Mouse (Mus musculus) midbrain, postnatal 0 days (tissue): Measurements from ENCODE around the gene Cyp51. TPM values are rescaled to one million over a fixed set of nuclear protein-coding genes. Genes with fewer than 3 reads are reported as not detected.

ENCODE experiments used
- ATAC-seq: fragments of 200-750 bp; cut with Nextera tagmentation; 2 replicates; pipeline ENCODE4 v1.8.0; 2017; ENCODE audit warnings: moderate number of reproducible peaks, mild to moderate bottlenecking, moderate TSS enrichment, moderate library complexity; ENCODE audit not compliant: low FRiP score
- DNase-seq: peaks from one replicate; pipeline ENCODE4 v3.0.0-alpha.2; 2015; ENCODE audit warnings: low spot score
- H3K27ac ChIP-seq: fragments of 300-500 bp; sonication (generic); 2 replicates; pipeline ENCODE4 v1.5.1; 2014; ENCODE audit warnings: low read depth, mild to moderate bottlenecking, low read length, mixed read lengths
- H3K27me3 ChIP-seq: fragments of 300-500 bp; sonication (generic); 2 replicates; pipeline ENCODE4 v1.6.1; 2014; ENCODE audit warnings: low read length, control low read depth, mixed read lengths; ENCODE audit not compliant: insufficient read depth
- H3K36me3 ChIP-seq: fragments of 300-500 bp; sonication (generic); 2 replicates; pipeline ENCODE4 v1.6.1; 2014; ENCODE audit warnings: low read length, control low read depth, mixed read lengths; ENCODE audit not compliant: insufficient read depth
- H3K4me1 ChIP-seq: fragments of 300-500 bp; sonication (generic); 2 replicates; pipeline ENCODE4 v1.6.1; 2014; ENCODE audit warnings: mild to moderate bottlenecking, control low read depth, antibody characterized with exemption, low read length, mixed read lengths; ENCODE audit not compliant: insufficient read depth
- H3K4me2 ChIP-seq: fragments of 300-500 bp; sonication (generic); 2 replicates; pipeline ENCODE4 v1.6.1; 2014; ENCODE audit warnings: low read depth, mild to moderate bottlenecking, low read length, mixed read lengths; ENCODE audit not compliant: poor library complexity, severe bottlenecking
- H3K4me3 ChIP-seq: fragments of 300-500 bp; sonication (generic); 2 replicates; pipeline ENCODE4 v1.5.1; 2014; ENCODE audit warnings: low read depth, mild to moderate bottlenecking, low read length, moderate library complexity
- H3K9ac ChIP-seq: fragments of 300-500 bp; sonication (generic); replicated peaks from 2 replicates; pipeline ENCODE4 v1.6.1; 2014; ENCODE audit warnings: mild to moderate bottlenecking, low read length, moderate library complexity, mixed read lengths; ENCODE audit not compliant: poor library complexity, severe bottlenecking
- H3K9me3 ChIP-seq: fragments of 300-500 bp; sonication (generic); 2 replicates; pipeline ENCODE4 v1.6.1; 2016; ENCODE audit warnings: low read length, control low read depth
- CTCF ChIP-seq: IDR thresholded peaks from 2 replicates; pipeline ENCODE4 v1.5.1; 2016; ENCODE audit warnings: antibody characterized with exemption, mild to moderate bottlenecking
- WGBS: fragments of 180-500 bp; shearing (Covaris S2); extraction: QIAGEN DNeasy Blood & Tissue Kit; methylation state at CpG from one replicate; pipeline ENCODE4 v1.1.7; 2014; 5-methylcytosine and 5-hydroxymethylcytosine counted together
- polyA plus RNA-seq: library from polyadenylated mRNA; unstranded; fragments of >200 nt; fragmentation: Nextera tagmentation; extraction: Ambion mirVana; gene quantifications from 2 replicates; pipeline ENCODE4 v1.2.1, GENCODE M21; 2015
- total RNA-seq: library from RNA; depleted of rRNA; stranded (reverse); fragments of >200 nt; gene quantifications from 2 replicates; pipeline ENCODE4 v1.2.3, GENCODE M21; 2014; rRNA removed

Gene Cyp51
- total and polyA plus RNA-seq, 2 experiments from 2014 or later: 102 to 232 TPM

- DNase-seq (no peak), ATAC-seq (no peak)
- WGBS: 94% methylated on average over 2 of the region's 2 CpGs
- no peak overlapping the region for H3K4me3 ChIP-seq
- no peak overlapping the region for H3K4me2 ChIP-seq
- H3K9me3 ChIP-seq: no peaks in the 10 kb centered on the region
- no peak overlapping the region for H3K27ac ChIP-seq
- H3K27me3 ChIP-seq: no peaks in the 10 kb centered on the region
- no peaks in the 10 kb centered on the region for H3K4me1 ChIP-seq
- no peak overlapping the region for H3K9ac ChIP-seq
- peaks cover 39% of the 10 kb centered on the region for H3K36me3 ChIP-seq
- TF ChIP-seq CTCF: no peak
Measured at GRCm38 (mm10) chr5:4040922-4041321, 63.6 kb downstream of the Cyp51 start.

GRCm38 (mm10) chr5:4040372-4040771 is 64.2 kb downstream of the Cyp51 start:
- Histone ChIP-seq H3K4me3 (no peak overlapping the region), H3K36me3 (peaks cover 37% of the 10 kb centered on the region), H3K27me3 (no peaks in the 10 kb centered on the region), H3K4me1 (no peaks in the 10 kb centered on the region), H3K4me2 (no peak overlapping the region), H3K9me3 (no peaks in the 10 kb centered on the region), H3K27ac (no peak overlapping the region), H3K9ac (no peak overlapping the region)
- no peak for ATAC-seq
- WGBS: 87% methylated on average over 6 of the region's 6 CpGs
- no peak for TF ChIP-seq CTCF
- no peak for DNase-seq

GRCm38 (mm10) chr5:4039351-4039750 is 65.2 kb downstream of the Cyp51 start:
- ATAC-seq: no peak
- H3K36me3 ChIP-seq: peaks cover 35% of the 10 kb centered on the region
- no peak overlapping the region for H3K4me2 ChIP-seq
- no peak for DNase-seq
- no peak overlapping the region for H3K9ac ChIP-seq
- no peaks in the 10 kb centered on the region for H3K27me3 ChIP-seq
- H3K27ac ChIP-seq: no peak overlapping the region
- WGBS: 88% methylated on average over 8 of the region's 8 CpGs
- no peaks in the 10 kb centered on the region for H3K4me1 ChIP-seq
- no peaks in the 10 kb centered on the region for H3K9me3 ChIP-seq
- TF ChIP-seq CTCF: no peak
- no peak overlapping the region for H3K4me3 ChIP-seq

GRCm38 (mm10) chr5:4036686-4037085 is 67.9 kb downstream of the Cyp51 start:
- ATAC-seq (no peak), DNase-seq (no peak)
- no peak for TF ChIP-seq CTCF
- Histone ChIP-seq H3K27ac (no peak overlapping the region), H3K9ac (no peak overlapping the region), H3K4me1 (no peaks in the 10 kb centered on the region), H3K4me2 (no peak overlapping the region), H3K27me3 (no peaks in the 10 kb centered on the region), H3K9me3 (no peaks in the 10 kb centered on the region), H3K36me3 (peaks cover 39% of the 10 kb centered on the region), H3K4me3 (no peak overlapping the region)
- 96% methylated on average over 9 of the region's 9 CpGs for WGBS

- ATAC-seq: no peak
- WGBS: 89% methylated on average over 4 of the region's 4 CpGs
- TF ChIP-seq CTCF: no peak
- DNase-seq: no peak
- Histone ChIP-seq H3K27ac (no peak overlapping the region), H3K9me3 (no peaks in the 10 kb centered on the region), H3K27me3 (no peaks in the 10 kb centered on the region), H3K4me1 (no peaks in the 10 kb centered on the region), H3K9ac (no peak overlapping the region), H3K4me3 (no peak overlapping the region), H3K36me3 (peaks cover 24% of the 10 kb centered on the region), H3K4me2 (no peak overlapping the region)
Measured at GRCm38 (mm10) chr5:4031846-4032245, 72.7 kb downstream of the Cyp51 start.

Other genes starting within 250 kb of the Cyp51 start
- 4.9 and 5.3 TPM in 2 replicates for gene Mterf1a, start 210.8 kb downstream of the Cyp51 start, total RNA-seq
- 3.7 and 4.2 TPM in 2 replicates for gene Mterf1a, start 210.8 kb downstream of the Cyp51 start, polyA plus RNA-seq
- 43.6 and 81.4 TPM in 2 replicates for gene Akap9, start 176.7 kb downstream of the Cyp51 start, total RNA-seq
- 247 and 284 TPM in 2 replicates for gene Akap9, start 176.7 kb downstream of the Cyp51 start, polyA plus RNA-seq
- gene Mterf1b, start 87.6 kb upstream of the Cyp51 start, total RNA-seq: 0.99 and 1.2 TPM in 2 replicates
- gene Mterf1b, start 87.6 kb upstream of the Cyp51 start, polyA plus RNA-seq: 0.89 and 1.3 TPM in 2 replicates